Mouse (Mus musculus) R1 (cell line): ENCODE results near the gene Macc1.

ENCODE experiments used
- DNase-seq: peaks from one replicate; pipeline ENCODE4 v3.0.0-alpha.2; 2018; ENCODE audit warnings: low read depth, low spot score

Macc1 gene

GRCm38 (mm10) chr12:119313970-119314369 is at the start of gene Macc1:
Gene Macc1 (plus strand): TSS chr12:119314270.
- no peak for DNase-seq

- DNase-seq = no peak
These were observed 49.6 kb upstream of the Macc1 start for GRCm38 (mm10) chr12:119264506-119264905.

- no peak for DNase-seq
These were observed 45.3 kb upstream of the Macc1 start for GRCm38 (mm10) chr12:119268723-119269122.

- no peak for DNase-seq
These were observed 44.0 kb upstream of the Macc1 start for GRCm38 (mm10) chr12:119270036-119270435.

- DNase-seq = no peak
These were observed 42.1 kb upstream of the Macc1 start for GRCm38 (mm10) chr12:119271964-119272363.

- DNase-seq = no peak
These were observed 40.5 kb upstream of the Macc1 start for GRCm38 (mm10) chr12:119273605-119274004.

- no peak for DNase-seq
These were observed 37.8 kb upstream of the Macc1 start for GRCm38 (mm10) chr12:119276282-119276681.

GRCm38 (mm10) chr12:119291618-119292017 is 22.5 kb upstream of the Macc1 start:
- no peak for DNase-seq

- DNase-seq = no peak
These were observed 10.5 kb upstream of the Macc1 start for GRCm38 (mm10) chr12:119303618-119304017.

- DNase-seq = no peak
These were observed 881 bp upstream of the Macc1 start for GRCm38 (mm10) chr12:119313014-119313763.

- DNase-seq = no peak
These were observed 4.7 kb downstream of the Macc1 start for GRCm38 (mm10) chr12:119318799-119319198.

- no peak for DNase-seq
These were observed 11.3 kb downstream of the Macc1 start for GRCm38 (mm10) chr12:119325400-119325799.

GRCm38 (mm10) chr12:119330644-119331043 is 16.6 kb downstream of the Macc1 start:
- DNase-seq = no peak

- DNase-seq = peak; percentile 2
These were observed 19.3 kb downstream of the Macc1 start for GRCm38 (mm10) chr12:119333376-119333775.

- DNase-seq = peak; percentile 28
These were observed 38.5 kb downstream of the Macc1 start for GRCm38 (mm10) chr12:119352579-119352978.

- DNase-seq = no peak
These were observed 43.6 kb downstream of the Macc1 start for GRCm38 (mm10) chr12:119357418-119358241.

- no peak for DNase-seq
These were observed 44.1 kb downstream of the Macc1 start for GRCm38 (mm10) chr12:119358242-119358515.

GRCm38 (mm10) chr12:119365041-119365440 is 51.0 kb downstream of the Macc1 start:
- DNase-seq = no peak

- DNase-seq = no peak
These were observed 55.8 kb downstream of the Macc1 start for GRCm38 (mm10) chr12:119369832-119370231.

- no peak for DNase-seq
These were observed 58.3 kb downstream of the Macc1 start for GRCm38 (mm10) chr12:119372359-119372758.

- DNase-seq = peak; percentile 1
These were observed 62.8 kb downstream of the Macc1 start for GRCm38 (mm10) chr12:119376879-119377278.

GRCm38 (mm10) chr12:119381839-119382238 is 67.8 kb downstream of the Macc1 start:
- DNase-seq = no peak

GRCm38 (mm10) chr12:119386243-119386642 is 72.2 kb downstream of the Macc1 start:
- DNase-seq = no peak
